Mouse (Mus musculus) limb, embryonic 13.5 days (tissue): Measurements from ENCODE around the gene Ubxn6. TPM values are rescaled to one million over a fixed set of nuclear protein-coding genes. Genes with fewer than 3 reads are reported as not detected.
"Not testable (repeated sequence)": the region's sequence is repeated elsewhere in the genome, so short reads cannot be mapped to it uniquely, and the experiment has no call there.

Experiments used
- ATAC-seq: fragments of 200-750 bp; cut with Nextera tagmentation; 2 replicates; pipeline ENCODE4 v1.8.0; 2017; ENCODE audit warnings: low read depth, moderate number of reproducible peaks, moderate TSS enrichment; ENCODE audit not compliant: low FRiP score
- H3K27ac ChIP-seq: fragments of 300-500 bp; sonication (generic); 2 replicates; pipeline ENCODE4 v1.5.1; 2015; ENCODE audit warnings: inconsistent platforms, mild to moderate bottlenecking, moderate library complexity
- H3K27me3 ChIP-seq: fragments of 300-500 bp; sonication (generic); 2 replicates; pipeline ENCODE4 v1.6.1; 2015; ENCODE audit warnings: mild to moderate bottlenecking, inconsistent platforms
- H3K36me3 ChIP-seq: fragments of 300-500 bp; sonication (generic); 2 replicates; pipeline ENCODE4 v1.6.1; 2015; ENCODE audit warnings: inconsistent platforms, mild to moderate bottlenecking, moderate library complexity
- H3K4me1 ChIP-seq: fragments of 300-500 bp; sonication (generic); 2 replicates; pipeline ENCODE4 v1.6.1; 2015; ENCODE audit warnings: inconsistent platforms
- H3K4me2 ChIP-seq: fragments of 300-500 bp; sonication (generic); replicated peaks from 2 replicates; pipeline ENCODE4 v1.6.1; 2015; ENCODE audit warnings: inconsistent platforms, mild to moderate bottlenecking, moderate library complexity
- H3K4me3 ChIP-seq: fragments of 300-500 bp; sonication (generic); 2 replicates; pipeline ENCODE4 v1.5.1; 2015; ENCODE audit warnings: moderate library complexity, mild to moderate bottlenecking, inconsistent platforms
- H3K9ac ChIP-seq: fragments of 300-500 bp; sonication (generic); 2 replicates; pipeline ENCODE4 v1.6.1; 2015; ENCODE audit warnings: mild to moderate bottlenecking, inconsistent platforms
- H3K9me3 ChIP-seq: fragments of 300-500 bp; sonication (generic); 2 replicates; pipeline ENCODE4 v1.6.1; 2016; ENCODE audit warnings: inconsistent platforms
- WGBS: fragments of 180-500 bp; shearing (Covaris S2); methylation state at CpG from one replicate; pipeline ENCODE4 v1.1.7; 2015; 5-methylcytosine and 5-hydroxymethylcytosine counted together
- polyA plus RNA-seq: library from polyadenylated mRNA; unstranded; fragments of >200 nt; fragmentation: Nextera tagmentation; extraction: Ambion mirVana; gene quantifications from 2 replicates; pipeline ENCODE4 v1.2.1, GENCODE M21; 2015

Ubxn6 gene
- polyA plus RNA-seq, 1 experiment from 2014 or later: 45.3 TPM

GRCm38 (mm10) chr17:56109219-56110051 is 34.6 kb upstream of the Ubxn6 start, which contains the start of gene Plin4:
Gene Plin4 (minus strand): TSS chr17:56109803.
- no peak within 1 kb of the TSS for H3K9ac ChIP-seq
- no peak for ATAC-seq
- 54% methylated on average over 10 of the region's 10 CpGs for WGBS
- no peak within 1 kb of the TSS for H3K4me2 ChIP-seq
- H3K4me3 ChIP-seq: no peak within 1 kb of the TSS
- no peaks in the 10 kb centered on the region for H3K27me3 ChIP-seq
- no peaks in the 10 kb centered on the region for H3K4me1 ChIP-seq
- no peaks in the 10 kb centered on the region for H3K9me3 ChIP-seq
- peaks cover 20% of the 10 kb centered on the region; the same call in 1 of the 2 replicates for H3K36me3 ChIP-seq
- no peak within 1 kb of the TSS for H3K27ac ChIP-seq

- Histone ChIP-seq H3K27me3 (no peaks in the 10 kb centered on the region), H3K4me1 (no peaks in the 10 kb centered on the region), H3K27ac (no peak overlapping the region), H3K9ac (no peak overlapping the region), H3K4me3 (no peak overlapping the region), H3K9me3 (no peaks in the 10 kb centered on the region), H3K4me2 (no peak overlapping the region), H3K36me3 (peaks cover 26% of the 10 kb centered on the region)
- WGBS: 77% methylated on average over 6 of the region's 6 CpGs
- ATAC-seq: no peak
These were observed 33.7 kb upstream of the Ubxn6 start for GRCm38 (mm10) chr17:56108334-56109044.

- Histone ChIP-seq H3K36me3 (peaks cover 33% of the 10 kb centered on the region), H3K27me3 (no peaks in the 10 kb centered on the region), H3K4me1 (no peaks in the 10 kb centered on the region), H3K9ac (no peak overlapping the region), H3K4me3 (no peak overlapping the region), H3K4me2 (no peak overlapping the region), H3K9me3 (no peaks in the 10 kb centered on the region), H3K27ac (no peak overlapping the region)
- no peak for ATAC-seq
- WGBS: 56% methylated on average over 2 of the region's 2 CpGs
These were observed 32.9 kb upstream of the Ubxn6 start for GRCm38 (mm10) chr17:56107736-56108135.

GRCm38 (mm10) chr17:56106981-56107380 is 32.2 kb upstream of the Ubxn6 start:
- no peaks in the 10 kb centered on the region for H3K27me3 ChIP-seq
- no peak overlapping the region for H3K27ac ChIP-seq
- no peak overlapping the region for H3K4me3 ChIP-seq
- no peaks in the 10 kb centered on the region for H3K4me1 ChIP-seq
- ATAC-seq: no peak
- no peaks in the 10 kb centered on the region for H3K9me3 ChIP-seq
- peaks cover 38% of the 10 kb centered on the region for H3K36me3 ChIP-seq
- WGBS: 66% methylated on average over 4 of the region's 4 CpGs
- H3K9ac ChIP-seq: no peak overlapping the region
- H3K4me2 ChIP-seq: no peak overlapping the region

- H3K27me3 ChIP-seq, H3K4me1 ChIP-seq, H3K9ac ChIP-seq, H3K4me2 ChIP-seq, ATAC-seq, H3K4me3 ChIP-seq, H3K27ac ChIP-seq, H3K9me3 ChIP-seq: not testable (repeated sequence)
- H3K36me3 ChIP-seq: peaks cover 43% of the 10 kb centered on the region
- WGBS: 98% methylated on average over 4 of the region's 4 CpGs
These were observed 31.6 kb upstream of the Ubxn6 start for GRCm38 (mm10) chr17:56106436-56106835.

- H3K27me3 ChIP-seq, ATAC-seq, H3K4me2 ChIP-seq, H3K27ac ChIP-seq, H3K4me3 ChIP-seq, H3K9me3 ChIP-seq, H3K4me1 ChIP-seq, H3K9ac ChIP-seq: not testable (repeated sequence)
- H3K36me3 ChIP-seq: peaks cover 59% of the 10 kb centered on the region
- WGBS: 89% methylated on average over 2 of the region's 5 CpGs
These were observed 30.0 kb upstream of the Ubxn6 start for GRCm38 (mm10) chr17:56104821-56105220.

GRCm38 (mm10) chr17:56103465-56104285 is 28.8 kb upstream of the Ubxn6 start:
- Histone ChIP-seq H3K27me3 (no peaks in the 10 kb centered on the region), H3K27ac (no peak overlapping the region), H3K9ac (no peak overlapping the region), H3K36me3 (peaks cover 68% of the 10 kb centered on the region), H3K4me1 (no peaks in the 10 kb centered on the region), H3K9me3 (no peaks in the 10 kb centered on the region), H3K4me3 (no peak overlapping the region), H3K4me2 (no peak overlapping the region)
- no peak for ATAC-seq
- WGBS: 96% methylated on average over 8 of the region's 8 CpGs

GRCm38 (mm10) chr17:56102927-56103326 is 28.1 kb upstream of the Ubxn6 start:
- Histone ChIP-seq H3K9ac (no peak overlapping the region), H3K4me1 (no peaks in the 10 kb centered on the region), H3K27ac (no peak overlapping the region), H3K27me3 (no peaks in the 10 kb centered on the region), H3K4me2 (no peak overlapping the region), H3K36me3 (peaks cover 71% of the 10 kb centered on the region), H3K4me3 (no peak overlapping the region), H3K9me3 (no peaks in the 10 kb centered on the region)
- 97% methylated on average over 9 of the region's 9 CpGs for WGBS
- no peak for ATAC-seq

- H3K36me3 ChIP-seq: peaks cover 73% of the 10 kb centered on the region
- no peak overlapping the region for H3K9ac ChIP-seq
- H3K4me1 ChIP-seq: no peaks in the 10 kb centered on the region
- no peak for ATAC-seq
- H3K27me3 ChIP-seq: no peaks in the 10 kb centered on the region
- H3K4me3 ChIP-seq: no peak overlapping the region
- H3K9me3 ChIP-seq: no peaks in the 10 kb centered on the region
- 92% methylated on average over 5 of the region's 5 CpGs for WGBS
- no peak overlapping the region for H3K4me2 ChIP-seq
- no peak overlapping the region for H3K27ac ChIP-seq
These were observed 27.3 kb upstream of the Ubxn6 start for GRCm38 (mm10) chr17:56102158-56102557.

GRCm38 (mm10) chr17:56100811-56101210 is 26.0 kb upstream of the Ubxn6 start:
- H3K4me3 ChIP-seq: no peak overlapping the region
- no peak overlapping the region for H3K4me2 ChIP-seq
- no peak for ATAC-seq
- H3K36me3 ChIP-seq: peaks cover 83% of the 10 kb centered on the region
- 95% methylated on average over 3 of the region's 3 CpGs for WGBS
- no peaks in the 10 kb centered on the region for H3K9me3 ChIP-seq
- no peak overlapping the region for H3K9ac ChIP-seq
- H3K27ac ChIP-seq: no peak overlapping the region
- H3K4me1 ChIP-seq: no peaks in the 10 kb centered on the region
- H3K27me3 ChIP-seq: no peaks in the 10 kb centered on the region

- no peaks in the 10 kb centered on the region for H3K9me3 ChIP-seq
- WGBS: 90% methylated on average over 15 of the region's 15 CpGs
These were observed 24.1 kb upstream of the Ubxn6 start for GRCm38 (mm10) chr17:56098711-56099572.

More at GRCm38 (mm10) chr17:56098711-56099572, 24.1 kb upstream of the Ubxn6 start:
- peaks cover 97% of the 10 kb centered on the region for H3K36me3 ChIP-seq
- no peak overlapping the region for H3K27ac ChIP-seq
- H3K4me1 ChIP-seq: no peaks in the 10 kb centered on the region
- H3K4me2 ChIP-seq: no peak overlapping the region
- H3K4me3 ChIP-seq: no peak overlapping the region
- ATAC-seq: no peak
- no peak overlapping the region for H3K9ac ChIP-seq
- H3K27me3 ChIP-seq: no peaks in the 10 kb centered on the region
